ENCODE assay signal across 21 mouse cellular contexts in the genomic region with DNA sequence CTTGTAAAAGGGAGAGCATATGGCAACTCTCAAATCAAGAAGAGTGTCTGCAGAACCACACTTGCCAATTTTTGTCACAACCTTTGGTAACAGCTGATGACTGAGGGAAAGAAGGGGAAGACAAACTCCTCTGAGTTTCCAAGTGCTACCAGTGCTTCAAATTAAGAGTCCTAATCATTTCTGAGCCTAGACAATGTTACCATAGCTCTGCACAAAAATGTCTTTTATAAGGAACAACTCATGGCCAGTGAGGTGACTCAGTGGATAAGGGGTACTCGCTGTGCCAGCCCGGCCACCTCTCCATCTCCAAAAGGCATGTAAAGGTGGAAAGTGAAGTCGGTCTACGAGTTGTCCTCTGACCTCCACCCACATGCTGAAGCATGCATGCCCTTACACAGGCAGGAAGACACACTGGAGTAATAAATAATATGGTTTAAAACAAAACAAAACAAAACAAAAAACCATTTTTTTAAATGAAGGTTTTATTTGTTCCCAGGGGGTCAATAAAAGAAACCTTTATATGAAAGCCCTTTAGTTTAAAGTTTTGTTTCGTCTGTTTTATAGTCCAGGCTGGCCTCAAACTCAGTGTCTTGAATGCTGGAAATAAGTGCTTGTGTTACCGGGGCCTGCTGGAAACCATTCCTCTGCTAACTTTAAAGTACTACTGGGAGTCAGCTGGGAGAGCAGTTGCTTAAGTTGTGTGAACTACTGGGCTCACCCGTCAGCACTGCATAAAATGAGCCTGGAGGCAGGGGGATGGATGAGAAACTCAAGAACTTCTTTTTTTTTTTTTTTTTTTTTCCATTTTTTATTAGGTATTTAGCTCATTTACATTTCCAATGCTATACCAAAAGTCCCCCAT. TPM values are rescaled to one million over a fixed set of nuclear protein-coding genes. Genes with fewer than 3 reads are reported as not detected.
A peak's percentile ranks its signal among the peaks of the same experiment; 100 is the strongest.
DNase-seq lines count a peak whose midpoint lies in the region; ATAC-seq and TF ChIP-seq lines count a peak whose summit lies in the region.
"Had no signal": no experiment of that assay in that cellular context is flagged by ENCODE, and none has a peak within 500 bp of the region (broad histone marks: within the 10 kb centered on the region; RNA-seq: fewer than 3 reads in every experiment).

No protein-coding gene starts in this region.

- no peaks in the 10 kb centered on the region for H3K36me3 ChIP-seq in heart, postnatal 0 days (replicated peaks; ENCODE audit: control insufficient read depth, insufficient read depth, low read length)
- H3K36me3 ChIP-seq in limb, embryonic 12.5 days: no peaks in the 10 kb centered on the region
- H3K36me3 ChIP-seq in limb, embryonic 10.5 days: no peaks in the 10 kb centered on the region
- H3K36me3 ChIP-seq: embryonic facial prominence, embryonic 12.5 days; heart, embryonic 15.5 days; intestine, embryonic 15.5 days had no signal

- ATAC-seq in heart, postnatal 0 days (ENCODE audit: insufficient read depth, low read depth): no peak
- ATAC-seq in limb, embryonic 12.5 days (ENCODE audit: insufficient number of reproducible peaks, insufficient read depth, low FRiP score, low TSS enrichment, low read depth): peak; percentile 85
- ATAC-seq: hindbrain, embryonic 16.5 days; intestine, embryonic 15.5 days; liver, postnatal 0 days had no signal

- peak; percentile 29 for DNase-seq in heart, postnatal 0 days (ENCODE audit: low spot score)
- no peak for DNase-seq in heart, postnatal 25 days (ENCODE audit: low spot score)
- no peak for DNase-seq in limb, embryonic 10.5 days (ENCODE audit: low spot score)
- peak; percentile 34 for DNase-seq in adipocyte (ENCODE audit: low spot score)
- peak; percentile 72 for DNase-seq in brain, embryonic 14.5 days (ENCODE audit: low read depth)
- no peak for DNase-seq in right cerebral cortex, postnatal 36 days (ENCODE audit: low spot score in 2 of 2)
- DNase-seq: adrenal gland, adult 8-10 months; cerebellum, adult 18-20 months; cerebellum, postnatal 14 days; kidney, postnatal 25 days; liver, postnatal 0 days; thymus, adult 2 months; thymus, postnatal 4 days had no signal

- no peak overlapping the region for H3K27ac ChIP-seq in heart, postnatal 0 days (ENCODE audit: low read depth)
- H3K27ac ChIP-seq in limb, embryonic 12.5 days: peak overlapping the region; percentile 60; the same call in 1 of the 2 replicates
- no peak overlapping the region for H3K27ac ChIP-seq in limb, embryonic 10.5 days
- H3K27ac ChIP-seq: embryonic facial prominence, embryonic 12.5 days; heart, embryonic 15.5 days; intestine, embryonic 15.5 days had no signal

- no peak for TF ChIP-seq CTCF in heart, postnatal 0 days (IDR thresholded peaks at IDR 0.05; ENCODE audit: low read depth)
- TF ChIP-seq CTCF in brain, embryonic 14.5 days (IDR thresholded peaks at IDR 0.05; ENCODE audit: borderline replicate concordance, extremely low read depth, insufficient read depth, insufficient read length): no peak

- 0 out of 2 replicates have a peak, but pooled peaks cover 6% of the 10 kb centered on the region for H3K4me1 ChIP-seq in heart, postnatal 0 days (ENCODE audit: control insufficient read depth, insufficient read depth)
- H3K4me1 ChIP-seq in limb, embryonic 12.5 days (replicated peaks): peaks cover 26% of the 10 kb centered on the region
- peaks cover 5% of the 10 kb centered on the region for H3K4me1 ChIP-seq in limb, embryonic 10.5 days
- H3K4me1 ChIP-seq: intestine, embryonic 15.5 days had no signal

- intact Hi-C loops in heart, postnatal 25 days (cut with DNase I): no loop called here

- TF ChIP-seq EP300 in heart, postnatal 0 days (IDR thresholded peaks at IDR 0.05; ENCODE audit: low read depth): no peak

- H3K4me3 ChIP-seq in heart, postnatal 0 days (ENCODE audit: low read depth, low read length): no peak overlapping the region
- H3K4me3 ChIP-seq in limb, embryonic 12.5 days (replicated peaks): no peak overlapping the region
- H3K4me3 ChIP-seq in limb, embryonic 10.5 days: no peak overlapping the region
- H3K4me3 ChIP-seq: embryonic facial prominence, embryonic 12.5 days; heart, embryonic 15.5 days; intestine, embryonic 15.5 days had no signal

- no peak overlapping the region for H3K4me2 ChIP-seq in heart, postnatal 0 days (ENCODE audit: low read depth, low read length)
- H3K4me2 ChIP-seq in limb, embryonic 12.5 days: no peak overlapping the region; the same call in 1 of the 2 replicates
- H3K4me2 ChIP-seq: embryonic facial prominence, embryonic 12.5 days; heart, embryonic 15.5 days; intestine, embryonic 15.5 days; liver, embryonic 11.5 days; midbrain, embryonic 11.5 days had no signal

- no peak for TF ChIP-seq POLR2A in brain, embryonic 14.5 days (IDR thresholded peaks at IDR 0.05; ENCODE audit: borderline replicate concordance, extremely low read depth, insufficient read depth, insufficient read length, poor library complexity, severe bottlenecking)

- H3K27me3 ChIP-seq in heart, postnatal 0 days (ENCODE audit: control insufficient read depth, insufficient read depth, low read length): no peaks in the 10 kb centered on the region
- no peaks in the 10 kb centered on the region for H3K27me3 ChIP-seq in limb, embryonic 12.5 days
- no peaks in the 10 kb centered on the region for H3K27me3 ChIP-seq in limb, embryonic 10.5 days (ENCODE audit: low read depth, poor library complexity, severe bottlenecking)
- H3K27me3 ChIP-seq: embryonic facial prominence, embryonic 12.5 days; heart, embryonic 15.5 days; intestine, embryonic 15.5 days had no signal

- no peak overlapping the region for H3K9ac ChIP-seq in heart, postnatal 0 days (replicated peaks; ENCODE audit: low read depth, low read length)
- no peak overlapping the region for H3K9ac ChIP-seq in limb, embryonic 12.5 days (replicated peaks)
- H3K9ac ChIP-seq: embryonic facial prominence, embryonic 12.5 days; heart, embryonic 15.5 days; intestine, embryonic 15.5 days; liver, postnatal 0 days had no signal

- no peaks in the 10 kb centered on the region for H3K9me3 ChIP-seq in heart, postnatal 0 days (replicated peaks; ENCODE audit: control insufficient read depth, low read length)
- H3K9me3 ChIP-seq in limb, embryonic 12.5 days: no peaks in the 10 kb centered on the region
- H3K9me3 ChIP-seq in limb, embryonic 10.5 days (replicated peaks): no peaks in the 10 kb centered on the region
- H3K9me3 ChIP-seq: embryonic facial prominence, embryonic 12.5 days; heart, embryonic 15.5 days; intestine, embryonic 15.5 days had no signal

- 77% methylated on average over 7 of the region's 7 CpGs for WGBS in heart, postnatal 0 days
- 33% methylated on average over 7 of the region's 7 CpGs for WGBS in limb, embryonic 12.5 days
- WGBS in limb, embryonic 10.5 days: 84% methylated on average over 7 of the region's 7 CpGs

RNA-seq across cellular contexts. Expression of a gene that starts 23.3 kb away (rescaled TPM):
- total RNA-seq in heart, postnatal 0 days (2014; rRNA removed; ENCODE audit: low replicate concordance): 61.5 and 74.4 TPM in 2 replicates
- 4.6 and 5.2 TPM in 2 replicates for polyA plus RNA-seq in heart, postnatal 0 days (2015; fragmentation: Nextera tagmentation; extraction: Ambion mirVana)
- 10 to 100 TPM; 31.0 to 34.9 TPM for total RNA-seq in heart, postnatal 25 days (2021)
- polyA plus RNA-seq in limb, embryonic 12.5 days (2016; fragmentation: Nextera tagmentation; extraction: Ambion mirVana): 5.9 and 6.1 TPM in 2 replicates
- polyA plus RNA-seq in limb, embryonic 10.5 days (2016; fragmentation: Nextera tagmentation; extraction: Ambion mirVana): 3.4 and 4.0 TPM in 2 replicates
- polyA plus RNA-seq in brain, embryonic 14.5 days (2012; rRNA removed): 13.6 and 20.8 TPM in 2 replicates
- total RNA-seq: MEL had no signal

RNA-seq across cellular contexts. Expression of a gene that starts 57.5 kb away (rescaled TPM):
- total RNA-seq in heart, postnatal 0 days (2014; rRNA removed; ENCODE audit: low replicate concordance): 1.8 TPM in 1 of 2 replicates, not detected in the other
- polyA plus RNA-seq in heart, postnatal 0 days (2015; fragmentation: Nextera tagmentation; extraction: Ambion mirVana): 0.26 and 0.27 TPM in 2 replicates
- total RNA-seq in heart, postnatal 25 days (2021): under 1 TPM; 0.23 to 0.25 TPM
- polyA plus RNA-seq in limb, embryonic 12.5 days (2016; fragmentation: Nextera tagmentation; extraction: Ambion mirVana): 0.08 TPM in 1 of 2 replicates, not detected in the other
- 0.04 TPM in 1 of 2 replicates, not detected in the other for polyA plus RNA-seq in limb, embryonic 10.5 days (2016; fragmentation: Nextera tagmentation; extraction: Ambion mirVana)
- polyA plus RNA-seq in brain, embryonic 14.5 days (2012; rRNA removed): 0.08 and 0.14 TPM in 2 replicates
- total RNA-seq: MEL had no signal
- polyA plus RNA-seq: liver, embryonic 11.5 days; midbrain, embryonic 11.5 days had no signal

Comparison
In these comparisons a context has a peak if more than half of its experiments do, and no peak if none do; other contexts are left out.
1. DNase-seq: peak in heart, postnatal 0 days (single experiment), adipocyte (single experiment) and brain, embryonic 14.5 days (single experiment); none in heart, postnatal 25 days (single experiment), limb, embryonic 10.5 days (single experiment) and right cerebral cortex, postnatal 36 days (0 of 2).